Mouse (Mus musculus) bone marrow, adult 2 months (tissue): ENCODE results near the gene Ankrd13d.

Source experiments
- CTCF ChIP-seq: fragments of 200-500 bp; IDR thresholded peaks from 2 replicates; pipeline ENCODE4 v1.5.1; 2011; ENCODE audit warnings: low read length, control low read depth; ENCODE audit not compliant: control insufficient read depth, insufficient read depth
- POLR2A ChIP-seq: fragments of 200-500 bp; IDR thresholded peaks from 2 replicates; pipeline ENCODE4 v1.6.1; 2011; ENCODE audit warnings: low read depth, mild to moderate bottlenecking, control low read depth, low read length, borderline replicate concordance; ENCODE audit not compliant: control insufficient read depth

DNA sequence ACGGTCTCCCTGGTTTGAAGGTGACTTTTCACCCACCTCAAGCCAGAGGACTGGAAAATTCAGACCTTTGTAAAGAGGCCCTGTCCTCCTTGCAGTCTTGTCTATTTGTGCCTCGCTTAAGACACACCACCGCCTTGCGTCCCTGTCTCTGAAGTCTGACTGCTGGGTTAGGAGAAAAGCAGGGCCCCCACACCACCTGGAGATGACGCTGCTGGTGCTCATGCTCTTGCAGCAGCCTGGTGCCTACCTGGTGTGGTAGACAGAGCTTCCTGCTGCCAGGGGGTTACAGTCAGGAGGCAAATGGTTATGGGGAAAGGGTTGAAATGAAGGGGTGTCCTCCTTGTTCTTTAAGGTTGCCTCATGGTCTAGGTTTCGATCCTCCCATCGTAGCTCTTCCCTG, 28.7 kb downstream of the Ankrd13d start:
- TF ChIP-seq POLR2A, result no peak
- no peak for TF ChIP-seq CTCF
